Mouse (Mus musculus): ENCODE data around the gene Fthl17f. TPM values are rescaled to one million over a fixed set of nuclear protein-coding genes. Genes with fewer than 3 reads are reported as not detected.

Fthl17f gene
- polyA plus RNA-seq, 1 experiment from 2014 or later, result not detected

Other genes with a start within 250 kb of the Fthl17f start
- gene Gm6592, start 219.0 kb upstream of the Fthl17f start, polyA plus RNA-seq (2015; fragmentation: Nextera tagmentation; extraction: Ambion mirVana), result not detected in 2 replicates
- not detected in 2 replicates for gene Gm5751, start 188.8 kb upstream of the Fthl17f start, polyA plus RNA-seq (2015; fragmentation: Nextera tagmentation; extraction: Ambion mirVana)
- 3.6 and 4.3 TPM in 2 replicates for gene B630019K06Rik, start 170.6 kb upstream of the Fthl17f start, polyA plus RNA-seq (2015; fragmentation: Nextera tagmentation; extraction: Ambion mirVana)
- gene Fthl17b, start 100.0 kb upstream of the Fthl17f start, polyA plus RNA-seq (2015; fragmentation: Nextera tagmentation; extraction: Ambion mirVana), result not detected in 2 replicates
- not detected in 2 replicates for gene Fthl17c, start 86.5 kb upstream of the Fthl17f start, polyA plus RNA-seq (2015; fragmentation: Nextera tagmentation; extraction: Ambion mirVana)
- gene Fthl17d, start 76.3 kb upstream of the Fthl17f start, polyA plus RNA-seq (2015; fragmentation: Nextera tagmentation; extraction: Ambion mirVana), result not detected in 2 replicates
- not detected in 2 replicates for gene Fthl17e, start 29.5 kb upstream of the Fthl17f start, polyA plus RNA-seq (2015; fragmentation: Nextera tagmentation; extraction: Ambion mirVana)
- gene 4930402K13Rik, start 41.5 kb downstream of the Fthl17f start, polyA plus RNA-seq (2015; fragmentation: Nextera tagmentation; extraction: Ambion mirVana), result not detected in 2 replicates
- gene Lancl3, start 136.9 kb downstream of the Fthl17f start, polyA plus RNA-seq (2015; fragmentation: Nextera tagmentation; extraction: Ambion mirVana), result 0.88 and 0.96 TPM in 2 replicates
- not detected in 2 replicates for gene Gm14862, start 193.9 kb downstream of the Fthl17f start, polyA plus RNA-seq (2015; fragmentation: Nextera tagmentation; extraction: Ambion mirVana)
- gene Xk, start 209.7 kb downstream of the Fthl17f start, polyA plus RNA-seq (2015; fragmentation: Nextera tagmentation; extraction: Ambion mirVana), result 1.1 and 2.0 TPM in 2 replicates
- not detected in 2 replicates for gene H2al1m, start 220.7 kb downstream of the Fthl17f start, polyA plus RNA-seq (2015; fragmentation: Nextera tagmentation; extraction: Ambion mirVana)